Mouse (Mus musculus) lung, postnatal 0 days (tissue): ENCODE data around the gene Pram1.
A peak's percentile ranks its signal among the peaks of the same experiment; 100 is the strongest.

ENCODE experiments used
- CTCF ChIP-seq: IDR thresholded peaks from 2 replicates; pipeline ENCODE4 v1.5.1; 2016; ENCODE audit warnings: antibody characterized with exemption, mild to moderate bottlenecking
- EP300 ChIP-seq: IDR thresholded peaks from 2 replicates; pipeline ENCODE4 v1.6.1; 2016; ENCODE audit warnings: antibody characterized with exemption, mild to moderate bottlenecking, control low read depth

DNA sequence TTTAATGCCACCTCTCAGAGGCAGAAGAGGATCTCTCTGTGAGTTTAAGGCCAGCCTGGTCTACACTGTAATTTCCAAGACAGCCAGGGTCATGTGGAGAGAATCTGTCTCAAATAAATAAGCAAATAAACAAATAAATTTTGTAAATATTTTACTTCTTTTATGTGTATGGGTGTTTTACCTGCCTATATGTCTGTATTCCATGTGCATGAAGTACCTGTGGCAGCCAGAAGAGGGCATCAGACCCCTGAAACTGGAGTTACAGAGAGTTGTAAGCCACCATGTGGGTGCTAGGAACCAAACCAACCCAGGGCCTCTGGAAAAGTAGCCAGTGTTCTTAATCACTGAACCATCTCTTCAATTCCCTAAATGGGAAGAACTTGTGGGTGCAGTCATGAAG, 40.6 kb upstream of the Pram1 start:
- TF ChIP-seq CTCF: peak; percentile 32
- no peak for TF ChIP-seq EP300
